Mouse (Mus musculus) A20 (cell line): Measurements from ENCODE around the gene Dtd2.

Experiments
- DNase-seq: peaks from one replicate; pipeline ENCODE4 v3.0.0-alpha.2; 2011; ENCODE audit warnings: low read depth, low spot score

Dtd2 gene

GRCm38 (mm10) chr12:52005877-52006632, at the start of gene Dtd2:
Dtd2 (minus strand) TSS chr12:52006501.
- peak; percentile 93 for DNase-seq

- DNase-seq, result peak; percentile 89
Measured at GRCm38 (mm10) chr12:52049324-52049723, 43.0 kb upstream of the Dtd2 start.

- DNase-seq, result no peak
Measured at GRCm38 (mm10) chr12:52046371-52046770, 40.1 kb upstream of the Dtd2 start.

GRCm38 (mm10) chr12:52042818-52043336, 36.6 kb upstream of the Dtd2 start:
- no peak for DNase-seq

GRCm38 (mm10) chr12:52038352-52038751, 32.1 kb upstream of the Dtd2 start:
- DNase-seq, result peak; percentile 46

- DNase-seq, result no peak
Measured at GRCm38 (mm10) chr12:52034956-52035355, 28.7 kb upstream of the Dtd2 start.

- DNase-seq, result no peak
Measured at GRCm38 (mm10) chr12:52032276-52032675, 26.0 kb upstream of the Dtd2 start.

- no peak for DNase-seq
Measured at GRCm38 (mm10) chr12:52027963-52028362, 21.7 kb upstream of the Dtd2 start, which contains the start of gene Gpr33. Gpr33 (minus strand) TSS chr12:52028063.

- no peak for DNase-seq
Measured at GRCm38 (mm10) chr12:52014494-52015029, 8.3 kb upstream of the Dtd2 start.

- no peak for DNase-seq
Measured at GRCm38 (mm10) chr12:52014044-52014443, 7.7 kb upstream of the Dtd2 start.

GRCm38 (mm10) chr12:52013274-52013673, 7.0 kb upstream of the Dtd2 start:
- no peak for DNase-seq

GRCm38 (mm10) chr12:52012159-52012558, 5.9 kb upstream of the Dtd2 start:
- no peak for DNase-seq

GRCm38 (mm10) chr12:52010630-52010961, 4.3 kb upstream of the Dtd2 start:
- peak; percentile 41 for DNase-seq

- no peak for DNase-seq
Measured at GRCm38 (mm10) chr12:52009928-52010629, 3.8 kb upstream of the Dtd2 start.

- no peak for DNase-seq
Measured at GRCm38 (mm10) chr12:52006633-52006994, 313 bp upstream of the Dtd2 start.

- peak; percentile 54 for DNase-seq
Measured at GRCm38 (mm10) chr12:52002746-52003145, 3.6 kb downstream of the Dtd2 start.

- peak; percentile 72 for DNase-seq
Measured at GRCm38 (mm10) chr12:52001544-52001943, 4.8 kb downstream of the Dtd2 start.

GRCm38 (mm10) chr12:51998366-51998932, 7.9 kb downstream of the Dtd2 start:
- DNase-seq, result no peak

GRCm38 (mm10) chr12:51995738-51996536, 10.4 kb downstream of the Dtd2 start:
- DNase-seq, result no peak

GRCm38 (mm10) chr12:51990629-51991028, 15.7 kb downstream of the Dtd2 start:
- DNase-seq, result no peak

- DNase-seq, result no peak
Measured at GRCm38 (mm10) chr12:51988536-51988935, 17.8 kb downstream of the Dtd2 start.
